Mouse (Mus musculus) cerebellum, postnatal 10 days (tissue): ENCODE measurements at regions not wholly inside any gene's neighbourhood (a gene's known extent, or its start where the extent isn't known, plus 50 kb on each side); places are given as distances from the start of the nearest gene placed in this dataset.

ENCODE experiments used
- DNase-seq, 2 experiments: peaks; one replicate each; pipeline ENCODE4 v3.0.0; 2021; ENCODE audit warnings: mixed read lengths in 2 of 2

DNA sequence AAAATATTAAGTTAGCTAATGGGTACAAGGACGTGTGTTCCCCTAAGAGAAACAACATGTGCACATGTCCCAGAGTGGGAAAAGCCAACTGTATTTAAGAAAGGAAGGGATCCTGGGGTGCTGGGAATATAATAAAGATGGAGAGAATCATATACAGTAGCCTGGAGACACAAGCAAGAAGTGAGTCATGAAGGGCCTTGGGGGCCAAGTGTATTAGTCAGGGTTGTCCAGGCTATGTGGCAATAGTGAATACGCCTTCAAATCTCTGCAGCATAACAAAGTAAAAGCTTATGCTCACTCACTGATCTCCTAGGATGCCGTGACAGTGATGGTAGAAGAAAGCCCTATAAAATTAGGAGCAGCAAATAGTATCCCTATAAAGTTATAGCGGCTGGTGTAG is 124.1 kb upstream of the Gm10295 start:
- DNase-seq = no peak

GRCm38 (mm10) chr7:71472384-71473141 is 121.3 kb upstream of the Gm10295 start:
- peak; percentile 53 to 55 for DNase-seq

GRCm38 (mm10) chr7:71471658-71472383 is 120.5 kb upstream of the Gm10295 start:
- DNase-seq = peak; percentile 59 to 63

- peak in 1 of 2 experiments; percentile 19 for DNase-seq
Measured at GRCm38 (mm10) chr7:71471319-71471657, 120.0 kb upstream of the Gm10295 start.

- DNase-seq = no peak
Measured at GRCm38 (mm10) chr7:71470418-71470817, 119.1 kb upstream of the Gm10295 start.

DNA sequence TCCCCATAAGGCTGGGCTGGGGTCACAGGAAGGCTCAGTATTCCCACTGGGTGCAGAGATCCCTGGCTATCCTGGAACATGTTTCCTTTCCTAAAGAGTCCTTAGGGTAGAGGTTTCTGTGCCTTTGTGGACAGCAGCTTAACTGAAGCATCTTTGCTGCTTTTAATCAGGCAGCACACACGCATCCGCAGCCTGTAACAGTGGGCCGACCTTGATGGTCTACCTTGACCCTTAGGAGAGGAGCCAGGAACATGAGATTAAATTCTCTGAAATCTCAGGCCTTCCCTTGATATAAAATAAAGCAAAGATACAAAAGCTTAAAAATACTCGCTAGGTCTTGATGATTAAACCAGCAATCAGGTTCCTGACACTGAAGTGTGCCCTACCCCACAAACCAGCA is 118.7 kb upstream of the Gm10295 start:
- no peak for DNase-seq

DNA sequence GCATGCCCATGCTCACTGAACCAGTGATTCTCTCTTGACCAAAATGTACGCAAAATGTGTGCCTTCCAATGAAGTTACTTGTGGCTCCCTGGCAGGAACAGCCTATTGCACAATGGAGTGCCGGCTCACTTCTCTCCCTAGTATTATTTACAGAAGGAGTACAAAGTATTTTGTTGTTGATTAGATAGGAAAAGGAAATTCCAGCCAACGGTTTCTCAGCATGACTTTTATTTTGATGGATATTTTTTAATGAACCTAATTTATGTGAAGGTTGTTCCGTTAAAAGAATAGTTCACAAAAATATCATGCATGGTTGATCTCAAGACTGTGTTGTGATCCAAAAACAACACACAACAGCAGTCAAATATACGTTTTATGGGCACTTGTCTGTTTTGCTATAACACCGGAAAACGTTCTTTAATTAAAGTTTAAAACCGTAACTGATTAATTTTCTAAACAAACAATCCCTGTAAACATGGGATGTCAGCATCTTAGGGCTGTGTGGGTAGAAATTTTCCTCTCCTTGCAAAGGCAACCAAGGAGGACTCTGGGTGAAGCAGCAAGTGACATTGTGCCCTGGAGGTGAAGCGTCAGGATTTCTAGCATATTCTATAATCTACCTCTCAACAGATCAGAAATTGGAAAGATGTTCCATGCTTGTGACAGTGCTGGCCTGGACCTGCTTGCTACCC is 116.3 kb upstream of the Gm10295 start:
- no peak for DNase-seq

- no peak for DNase-seq
Measured at GRCm38 (mm10) chr7:71464127-71464526, 112.8 kb upstream of the Gm10295 start.

DNA sequence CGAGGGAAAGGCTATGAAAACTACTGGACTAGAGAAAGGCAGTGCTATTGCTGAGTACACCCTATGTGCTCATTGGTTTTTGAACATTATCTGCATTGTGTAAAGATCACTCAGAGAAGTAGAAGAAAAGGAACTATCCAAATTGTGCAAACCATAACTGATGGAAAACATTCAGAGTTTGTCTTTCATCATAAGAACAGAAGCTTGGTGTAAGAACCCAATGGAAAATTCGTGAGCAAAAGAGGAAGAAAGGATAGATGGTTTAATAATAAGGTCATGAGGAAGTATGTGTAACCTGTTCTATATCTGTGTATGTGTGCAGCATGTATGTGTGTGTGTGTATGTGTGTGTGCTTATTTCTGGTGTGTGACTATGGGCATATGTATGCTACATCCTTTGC is 112.3 kb upstream of the Gm10295 start:
- no peak for DNase-seq

DNA sequence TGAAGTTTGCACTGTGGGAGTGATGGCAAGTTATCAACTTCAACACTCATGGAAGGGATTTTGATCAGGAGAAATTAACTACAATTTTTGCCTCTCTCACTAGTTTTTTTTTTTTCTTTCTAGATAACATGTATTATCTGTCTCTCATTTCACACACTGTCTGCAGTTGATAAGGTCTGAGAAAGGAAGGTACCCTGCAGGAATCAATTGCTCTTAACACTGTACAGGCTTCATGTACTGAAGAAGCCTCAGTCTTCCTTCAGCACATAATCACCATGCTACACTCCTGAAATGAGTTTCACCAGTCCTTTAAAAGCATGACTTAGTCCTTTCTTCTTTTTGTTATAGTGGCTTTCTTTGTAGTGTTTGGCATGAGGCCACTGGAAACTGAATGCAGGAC is 108.5 kb upstream of the Gm10295 start:
- DNase-seq = no peak

DNA sequence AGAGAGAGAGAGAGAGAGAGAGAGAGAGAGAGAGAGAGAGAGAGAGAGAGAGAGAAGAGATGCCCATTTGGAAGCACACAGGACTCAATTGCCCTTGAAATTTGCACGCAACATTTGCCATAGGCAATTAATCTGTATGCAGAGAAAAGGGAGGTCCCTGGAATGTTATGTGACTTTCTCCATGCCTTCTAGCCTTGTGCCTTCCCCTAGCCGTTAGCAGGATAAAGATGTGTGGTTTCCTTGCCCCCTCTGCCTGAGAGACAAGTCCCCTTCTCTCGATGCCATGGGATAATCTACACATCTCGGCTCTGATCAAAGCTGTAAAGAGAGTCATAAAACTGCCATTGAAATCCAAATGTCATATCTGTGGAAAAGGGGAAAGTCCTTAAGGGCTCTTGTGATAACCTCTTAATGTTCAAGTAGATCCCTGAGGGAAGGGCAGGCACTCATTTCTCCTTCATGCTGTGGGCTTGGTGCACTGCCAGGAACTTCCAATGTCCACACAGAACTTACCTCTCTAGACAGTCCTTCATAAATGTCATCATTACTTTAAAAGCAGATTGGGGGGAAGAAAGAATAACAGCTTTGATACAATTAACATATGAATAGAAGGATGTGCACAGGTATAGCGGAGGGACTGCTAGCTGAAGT is 106.9 kb upstream of the Gm10295 start:
- DNase-seq = no peak

DNA sequence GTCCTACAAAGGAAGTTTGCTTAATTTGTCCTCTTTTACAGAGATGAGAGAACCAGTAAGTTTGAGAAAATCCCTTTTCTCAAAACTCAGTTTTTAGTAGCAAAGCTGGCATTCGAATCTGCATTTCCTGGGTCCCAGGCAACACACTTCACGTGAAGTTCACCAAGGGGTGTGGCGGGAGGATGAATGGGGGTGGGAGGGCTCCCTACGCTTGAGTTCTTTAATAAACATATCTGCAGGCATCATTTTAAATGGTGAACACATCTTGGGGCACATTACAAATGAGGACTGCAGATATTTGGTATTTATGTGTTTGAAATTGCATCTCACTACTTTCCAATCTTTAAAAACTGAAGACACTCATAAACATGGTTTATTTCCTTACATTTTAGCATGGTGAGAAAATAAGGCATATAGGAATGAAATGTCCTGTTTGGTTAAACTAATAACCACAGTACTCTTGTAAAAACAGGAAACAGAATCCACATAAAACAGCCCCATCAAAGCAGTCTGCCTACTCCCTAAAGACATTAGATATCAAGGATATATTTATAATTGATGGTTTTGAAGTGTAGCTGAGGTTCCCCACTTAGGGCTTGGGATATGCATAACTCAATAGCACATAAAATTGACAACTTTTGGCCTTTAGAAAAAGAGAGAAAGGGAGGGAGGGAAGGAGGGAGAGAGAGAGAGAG is 106.3 kb upstream of the Gm10295 start:
- no peak for DNase-seq

DNA sequence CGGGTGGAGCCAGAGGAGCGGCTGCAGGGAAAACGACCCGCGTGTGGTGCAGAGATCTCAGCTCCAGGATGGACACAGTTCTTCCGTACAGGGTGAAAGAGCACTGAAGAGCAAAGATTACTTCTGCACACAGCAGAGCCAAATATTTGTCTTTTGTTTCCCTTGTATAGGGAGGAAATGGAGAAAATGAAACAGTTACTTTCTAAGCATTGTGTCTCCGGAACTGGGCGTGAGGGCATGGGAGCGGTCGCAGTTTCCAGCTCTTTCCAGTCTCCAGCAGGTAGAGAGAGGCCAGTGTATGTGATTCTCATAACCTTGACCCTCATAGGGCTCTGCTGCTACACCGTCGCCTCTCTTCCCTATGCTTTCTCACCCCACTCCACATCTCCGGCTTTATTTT is 105.1 kb upstream of the Gm10295 start:
- no peak for DNase-seq

GRCm38 (mm10) chr7:71440330-71441240 is 89.3 kb upstream of the Gm10295 start:
- no peak for DNase-seq

DNA sequence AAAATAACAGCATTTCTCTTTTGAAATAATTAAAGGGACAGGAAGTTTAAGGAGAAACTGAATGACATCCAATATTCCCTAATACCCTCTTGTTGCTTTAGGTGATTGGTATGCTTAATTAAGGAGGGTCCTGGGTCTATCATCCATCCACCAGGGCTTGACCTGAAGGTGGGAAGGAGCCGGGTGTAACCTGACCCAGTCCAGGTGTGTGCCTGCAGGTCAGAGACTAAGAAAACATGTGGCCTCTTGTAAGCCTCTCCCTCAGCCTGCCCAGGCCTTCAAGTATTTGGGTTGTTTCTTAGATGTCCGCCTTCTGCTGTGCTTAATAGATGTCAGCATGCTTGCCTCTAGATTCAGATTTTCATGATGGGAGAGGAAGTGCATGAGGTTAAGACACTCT is 74.7 kb upstream of the Gm10295 start:
- DNase-seq = no peak

- DNase-seq = no peak
Measured at GRCm38 (mm10) chr7:71419261-71419660, 68.0 kb upstream of the Gm10295 start.

DNA sequence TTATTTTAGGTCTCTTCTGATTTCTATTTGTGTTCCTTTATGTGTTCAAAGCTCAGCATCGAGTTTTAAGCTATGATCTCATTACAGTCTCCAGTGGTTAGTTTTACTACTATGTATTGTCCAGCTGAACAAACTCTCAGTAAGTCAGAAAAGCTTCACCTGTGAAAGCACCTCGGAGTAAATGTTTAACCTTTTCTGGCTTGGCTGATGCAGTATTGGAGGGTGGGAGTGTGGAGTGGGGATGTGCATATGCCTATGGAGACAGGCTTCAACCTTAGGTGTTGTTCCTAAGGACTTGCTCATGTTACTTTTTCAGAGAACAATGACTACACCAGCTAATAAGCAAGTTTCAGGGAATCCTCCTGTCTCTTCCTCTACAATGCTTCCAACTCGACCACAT is 67.6 kb upstream of the Gm10295 start:
- DNase-seq = no peak

- DNase-seq = no peak
Measured at GRCm38 (mm10) chr7:71414756-71415155, 63.5 kb upstream of the Gm10295 start.

DNA sequence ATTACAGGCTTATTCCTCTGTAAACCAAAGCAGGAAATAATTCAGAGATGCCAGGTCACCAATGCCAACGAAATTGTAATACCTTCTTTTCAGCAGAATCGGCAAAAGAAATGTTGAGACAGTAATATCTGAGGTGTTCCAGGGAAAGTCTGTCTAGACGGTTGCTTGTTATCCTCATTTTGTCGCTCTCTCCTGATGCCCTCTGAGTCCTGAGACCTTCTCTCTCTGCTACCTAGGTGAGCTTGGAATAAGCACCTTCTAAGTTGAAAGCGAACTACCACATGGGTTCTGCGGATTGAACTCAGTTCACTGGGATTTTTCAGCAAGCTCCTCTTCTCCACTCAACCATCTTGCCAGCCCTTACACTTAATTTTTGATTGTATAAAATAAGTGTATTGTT is 61.8 kb upstream of the Gm10295 start:
- no peak for DNase-seq

GRCm38 (mm10) chr7:71412079-71412478 is 60.8 kb upstream of the Gm10295 start:
- DNase-seq = peak; percentile 91 to 92

DNA sequence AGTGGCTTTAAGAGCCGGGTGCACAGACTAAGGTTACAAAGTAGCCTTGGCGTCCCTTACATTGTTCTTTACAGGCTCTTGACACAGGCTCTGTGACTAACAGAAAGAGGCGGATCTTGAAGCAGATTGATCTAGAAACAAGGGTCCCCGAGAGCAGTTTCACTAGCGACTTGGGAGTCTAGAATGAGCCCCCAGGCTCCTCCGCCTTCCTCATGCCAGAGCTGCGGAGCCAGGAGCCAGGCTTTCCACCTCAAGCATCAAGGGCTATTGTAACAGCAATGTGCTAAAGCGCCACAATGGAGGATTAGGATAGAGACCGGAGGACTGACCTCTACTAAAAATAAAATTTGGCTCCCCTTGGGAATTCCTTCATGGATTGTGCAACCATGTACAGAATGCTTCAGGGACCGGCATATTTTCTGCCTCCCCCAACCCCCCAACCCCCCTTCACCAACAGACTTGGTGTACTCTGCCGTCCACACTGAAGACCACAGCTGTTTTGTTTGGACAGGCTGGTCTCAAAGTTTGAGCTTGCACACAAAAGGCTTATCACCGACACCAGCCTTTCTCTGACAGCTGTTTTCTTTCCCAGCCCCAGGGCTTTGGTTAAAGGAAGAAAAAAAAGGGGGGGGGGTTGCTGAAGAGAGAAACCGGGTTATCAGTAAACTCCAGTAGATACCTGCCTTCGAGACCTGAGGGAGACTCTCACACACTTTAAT is 60.2 kb upstream of the Gm10295 start:
- DNase-seq = peak; percentile 20 to 26
